Mouse (Mus musculus) forebrain, embryonic 15.5 days (tissue): ENCODE data around the gene Ddx47. TPM values are rescaled to one million over a fixed set of nuclear protein-coding genes. Genes with fewer than 3 reads are reported as not detected.

Source experiments
- ATAC-seq: fragments of 200-750 bp; cut with Nextera tagmentation; replicated peaks from 2 replicates; pipeline ENCODE4 v1.8.0; 2017; ENCODE audit warnings: mild to moderate bottlenecking, moderate TSS enrichment, moderate library complexity
- H3K27ac ChIP-seq: fragments of 300-500 bp; sonication (generic); replicated peaks from 2 replicates; pipeline ENCODE4 v1.5.1; 2015; ENCODE audit warnings: mild to moderate bottlenecking, inconsistent platforms
- H3K27me3 ChIP-seq: fragments of 300-500 bp; sonication (generic); 2 replicates; pipeline ENCODE4 v1.6.1; 2015; ENCODE audit warnings: inconsistent platforms
- H3K36me3 ChIP-seq: fragments of 300-500 bp; sonication (generic); 2 replicates; pipeline ENCODE4 v1.6.1; 2015; ENCODE audit warnings: mild to moderate bottlenecking, inconsistent platforms
- H3K4me1 ChIP-seq: fragments of 300-500 bp; sonication (generic); 2 replicates; pipeline ENCODE4 v1.6.1; 2015; ENCODE audit warnings: inconsistent platforms
- H3K4me2 ChIP-seq: fragments of 300-500 bp; sonication (generic); replicated peaks from 2 replicates; pipeline ENCODE4 v1.6.1; 2015; ENCODE audit warnings: mild to moderate bottlenecking, inconsistent platforms
- H3K4me3 ChIP-seq: fragments of 300-500 bp; sonication (generic); 2 replicates; pipeline ENCODE4 v1.5.1; 2015; ENCODE audit warnings: mild to moderate bottlenecking, inconsistent platforms
- H3K9ac ChIP-seq: fragments of 300-500 bp; sonication (generic); replicated peaks from 2 replicates; pipeline ENCODE4 v1.6.1; 2015; ENCODE audit warnings: mild to moderate bottlenecking, inconsistent platforms
- H3K9me3 ChIP-seq: fragments of 300-500 bp; sonication (generic); 2 replicates; pipeline ENCODE4 v1.6.1; 2016; ENCODE audit warnings: inconsistent platforms
- WGBS: fragments of 180-500 bp; shearing (Covaris S2); methylation state at CpG from one replicate; pipeline ENCODE4 v1.1.7; 2015; ENCODE audit warnings: mixed read lengths; 5-methylcytosine and 5-hydroxymethylcytosine counted together
- polyA plus RNA-seq: library from polyadenylated mRNA; unstranded; fragments of >200 nt; fragmentation: Nextera tagmentation; extraction: Ambion mirVana; gene quantifications from 2 replicates; pipeline ENCODE4 v1.2.1, GENCODE M21; 2015

Gene Ddx47
- polyA plus RNA-seq, 1 experiment from 2014 or later, result 91.8 TPM

GRCm38 (mm10) chr6:135019564-135019963 lies 8.2 kb downstream of the Ddx47 start:
- H3K27me3 ChIP-seq, result no peaks in the 10 kb centered on the region
- WGBS, result 92% methylated on average over 10 of the region's 10 CpGs
- H3K4me2 ChIP-seq, result no peak overlapping the region
- no peak overlapping the region for H3K9ac ChIP-seq
- ATAC-seq, result no peak
- no peaks in the 10 kb centered on the region for H3K4me1 ChIP-seq
- H3K4me3 ChIP-seq, result no peak overlapping the region
- no peak overlapping the region for H3K27ac ChIP-seq
- peaks cover 99% of the 10 kb centered on the region for H3K36me3 ChIP-seq
- no peaks in the 10 kb centered on the region for H3K9me3 ChIP-seq

DNA sequence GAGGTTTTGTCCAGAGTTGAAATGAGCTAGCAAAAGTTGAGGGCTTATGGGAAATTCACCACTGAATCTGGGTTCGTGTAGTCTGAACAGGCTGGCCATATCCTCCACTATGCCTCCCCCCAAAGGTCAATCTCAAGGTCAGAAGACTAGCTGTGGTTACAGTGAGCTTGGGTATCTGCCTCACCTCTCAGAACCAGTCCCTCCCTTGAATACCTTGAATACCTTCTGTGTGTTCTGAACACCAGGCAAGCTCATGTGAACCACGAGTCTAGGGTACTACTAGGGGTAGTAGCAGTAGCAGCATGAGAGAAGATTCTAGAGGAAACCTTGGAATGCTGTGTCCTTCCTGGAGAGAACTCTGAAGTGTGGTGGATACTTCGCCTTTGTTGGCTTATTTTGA lies 10.2 kb downstream of the Ddx47 start:
- Histone ChIP-seq H3K4me1 (no peaks in the 10 kb centered on the region), H3K4me3 (no peak overlapping the region), H3K4me2 (no peak overlapping the region), H3K27me3 (no peaks in the 10 kb centered on the region), H3K27ac (no peak overlapping the region), H3K36me3 (peaks cover 85% of the 10 kb centered on the region), H3K9me3 (no peaks in the 10 kb centered on the region), H3K9ac (no peak overlapping the region)
- WGBS, result 96% methylated on average over 3 of the region's 3 CpGs
- no peak for ATAC-seq

GRCm38 (mm10) chr6:135023379-135023778 lies 12.0 kb downstream of the Ddx47 start:
- peaks cover 68% of the 10 kb centered on the region for H3K36me3 ChIP-seq
- no peaks in the 10 kb centered on the region for H3K9me3 ChIP-seq
- no peak overlapping the region for H3K4me2 ChIP-seq
- no peaks in the 10 kb centered on the region for H3K4me1 ChIP-seq
- no peak overlapping the region for H3K4me3 ChIP-seq
- 92% methylated on average over 14 of the region's 14 CpGs for WGBS
- H3K27ac ChIP-seq, result no peak overlapping the region
- H3K9ac ChIP-seq, result no peak overlapping the region
- ATAC-seq, result no peak
- no peaks in the 10 kb centered on the region for H3K27me3 ChIP-seq

- Histone ChIP-seq H3K9ac (no peak overlapping the region), H3K4me1 (no peaks in the 10 kb centered on the region), H3K4me2 (no peak overlapping the region), H3K36me3 (peaks cover 53% of the 10 kb centered on the region), H3K27me3 (no peaks in the 10 kb centered on the region), H3K27ac (no peak overlapping the region), H3K4me3 (no peak overlapping the region), H3K9me3 (no peaks in the 10 kb centered on the region)
- no peak for ATAC-seq
- WGBS, result 95% methylated on average over 1 of the region's 1 CpGs
Observed at GRCm38 (mm10) chr6:135024781-135025420, 13.5 kb downstream of the Ddx47 start.

DNA sequence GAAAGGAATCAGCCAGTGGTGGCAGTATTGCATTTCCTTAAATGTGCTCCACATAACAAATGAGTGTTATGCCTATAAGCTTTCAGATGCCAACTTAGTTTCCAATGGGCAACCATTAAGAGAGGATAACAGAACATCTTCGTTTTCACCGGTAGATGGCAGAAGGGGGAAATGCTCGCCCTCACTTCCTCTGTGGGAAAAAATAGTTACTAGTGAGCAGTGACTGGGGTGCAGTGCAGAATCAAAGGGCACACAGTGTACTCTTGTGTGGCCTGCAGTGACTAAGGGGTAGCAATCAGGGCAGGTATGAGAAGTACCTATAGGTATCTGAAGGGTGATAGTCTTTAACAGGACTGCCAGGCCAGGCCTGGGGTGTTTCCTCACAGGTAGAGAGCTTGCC lies 14.8 kb downstream of the Ddx47 start:
- no peak overlapping the region for H3K4me3 ChIP-seq
- H3K27me3 ChIP-seq, result no peaks in the 10 kb centered on the region
- no peaks in the 10 kb centered on the region for H3K4me1 ChIP-seq
- no peak overlapping the region for H3K9ac ChIP-seq
- WGBS, result 8% methylated on average over 3 of the region's 3 CpGs
- H3K4me2 ChIP-seq, result no peak overlapping the region
- peaks cover 39% of the 10 kb centered on the region for H3K36me3 ChIP-seq
- peak; percentile 73 for ATAC-seq
- H3K27ac ChIP-seq, result no peak overlapping the region
- H3K9me3 ChIP-seq, result no peaks in the 10 kb centered on the region

DNA sequence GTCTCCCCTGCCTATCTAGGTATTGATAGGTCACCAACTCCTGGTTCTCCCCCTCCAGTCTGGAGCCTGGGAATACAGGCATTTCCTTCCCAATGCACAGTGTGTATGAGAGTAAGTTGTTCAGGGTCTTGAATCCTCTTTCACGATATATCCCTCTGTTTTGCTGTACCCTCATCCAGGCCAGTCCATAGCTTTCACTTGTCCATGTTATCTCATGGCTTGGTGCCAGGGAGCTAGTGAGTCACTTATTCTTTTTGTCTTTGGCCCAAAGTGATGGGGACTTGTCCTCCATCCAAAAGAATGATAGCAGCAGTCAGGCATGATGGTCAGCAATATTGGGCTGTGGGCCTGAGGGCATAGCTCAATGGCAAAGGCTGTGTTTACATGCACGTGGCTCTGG lies 15.3 kb downstream of the Ddx47 start:
- 88% methylated on average over 2 of the region's 2 CpGs for WGBS
- 0 out of 2 replicates have a peak, but pooled peaks have one; percentile 19 for ATAC-seq
- H3K9ac ChIP-seq, result no peak overlapping the region
- H3K9me3 ChIP-seq, result no peaks in the 10 kb centered on the region
- H3K27me3 ChIP-seq, result no peaks in the 10 kb centered on the region
- no peaks in the 10 kb centered on the region for H3K4me1 ChIP-seq
- peaks cover 34% of the 10 kb centered on the region for H3K36me3 ChIP-seq
- H3K4me2 ChIP-seq, result no peak overlapping the region
- H3K27ac ChIP-seq, result no peak overlapping the region
- no peak overlapping the region for H3K4me3 ChIP-seq

DNA sequence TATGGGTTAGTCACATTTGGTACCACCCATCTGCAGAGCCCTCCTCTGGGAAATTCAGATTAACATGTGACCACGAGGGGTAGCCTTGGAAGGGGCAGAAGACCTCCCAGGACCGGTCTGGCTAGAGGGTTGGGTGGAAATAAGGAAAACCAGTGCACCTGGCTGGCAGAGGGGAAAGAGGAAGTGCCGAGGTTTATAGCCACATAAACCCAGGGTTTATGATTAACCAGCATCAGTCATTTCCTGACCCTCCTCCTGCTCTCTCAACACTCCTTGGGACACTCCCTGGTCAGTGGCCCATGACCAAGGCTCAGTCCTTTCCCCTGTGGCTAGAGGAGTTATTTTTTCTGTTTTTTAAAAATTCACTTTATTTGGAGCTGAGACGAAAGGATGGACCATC lies 17.8 kb downstream of the Ddx47 start:
- Histone ChIP-seq H3K9me3 (no peaks in the 10 kb centered on the region), H3K27me3 (no peaks in the 10 kb centered on the region), H3K4me1 (no peaks in the 10 kb centered on the region), H3K9ac (no peak overlapping the region), H3K4me2 (no peak overlapping the region), H3K4me3 (no peak overlapping the region), H3K27ac (no peak overlapping the region), H3K36me3 (peaks cover 11% of the 10 kb centered on the region)
- 82% methylated on average over 4 of the region's 4 CpGs for WGBS
- no peak for ATAC-seq

- peaks cover 9% of the 10 kb centered on the region for H3K4me1 ChIP-seq
- H3K27me3 ChIP-seq, result no peaks in the 10 kb centered on the region
- no peak overlapping the region for H3K27ac ChIP-seq
- H3K4me3 ChIP-seq, result no peak overlapping the region
- no peak overlapping the region for H3K9ac ChIP-seq
- no peak overlapping the region for H3K4me2 ChIP-seq
- ATAC-seq, result no peak
- 14% methylated on average over 3 of the region's 3 CpGs for WGBS
- no peaks in the 10 kb centered on the region for H3K9me3 ChIP-seq
- H3K36me3 ChIP-seq, result no peaks in the 10 kb centered on the region
Observed at GRCm38 (mm10) chr6:135038674-135039073, 27.3 kb downstream of the Ddx47 start.

GRCm38 (mm10) chr6:135040275-135040871 lies 29.0 kb downstream of the Ddx47 start:
- H3K4me1 ChIP-seq, result peaks cover 9% of the 10 kb centered on the region
- H3K9ac ChIP-seq, result 0 out of 2 replicates have a peak overlapping the region, but pooled peaks have one; percentile 10
- ATAC-seq, result 0 out of 2 replicates have a peak, but pooled peaks have one; percentile 53
- H3K27ac ChIP-seq, result no peak overlapping the region
- peak overlapping the region; percentile 45 for H3K4me2 ChIP-seq
- H3K27me3 ChIP-seq, result no peaks in the 10 kb centered on the region
- no peaks in the 10 kb centered on the region for H3K9me3 ChIP-seq
- H3K4me3 ChIP-seq, result peak overlapping the region; percentile 25
- H3K36me3 ChIP-seq, result no peaks in the 10 kb centered on the region
- WGBS, result 3% methylated on average over 21 of the region's 21 CpGs

DNA sequence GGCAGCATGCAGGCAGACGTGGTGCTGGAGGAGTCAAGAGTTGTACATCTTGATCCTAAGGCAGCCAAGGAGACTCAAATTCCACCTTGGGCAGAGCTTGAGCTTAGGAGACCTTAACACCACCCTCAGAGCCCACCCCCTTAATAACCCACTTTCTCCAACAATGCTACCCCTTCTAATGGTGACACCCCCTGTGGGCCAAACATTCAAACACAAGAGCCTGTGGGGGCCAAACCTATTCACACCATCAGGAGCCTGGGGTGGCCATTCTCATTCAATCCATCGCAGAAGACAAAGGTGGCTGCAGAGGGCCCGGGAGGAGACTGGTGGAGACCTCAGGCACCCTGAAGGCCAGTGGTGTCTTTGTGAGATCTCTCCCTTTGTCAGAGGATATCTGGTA lies 30.5 kb downstream of the Ddx47 start:
- H3K36me3 ChIP-seq, result no peaks in the 10 kb centered on the region
- H3K9me3 ChIP-seq, result no peaks in the 10 kb centered on the region
- no peaks in the 10 kb centered on the region for H3K27me3 ChIP-seq
- no peak overlapping the region for H3K27ac ChIP-seq
- H3K4me2 ChIP-seq, result no peak overlapping the region
- no peak for ATAC-seq
- no peak overlapping the region for H3K4me3 ChIP-seq
- no peak overlapping the region for H3K9ac ChIP-seq
- peaks cover 9% of the 10 kb centered on the region for H3K4me1 ChIP-seq
- 36% methylated on average over 3 of the region's 3 CpGs for WGBS

GRCm38 (mm10) chr6:135047276-135047675 lies 35.9 kb downstream of the Ddx47 start:
- no peak overlapping the region for H3K27ac ChIP-seq
- ATAC-seq, result no peak
- no peak overlapping the region for H3K9ac ChIP-seq
- no peaks in the 10 kb centered on the region for H3K9me3 ChIP-seq
- H3K27me3 ChIP-seq, result no peaks in the 10 kb centered on the region
- H3K4me3 ChIP-seq, result no peak overlapping the region
- no peak overlapping the region for H3K4me2 ChIP-seq
- 75% methylated on average over 9 of the region's 9 CpGs for WGBS
- no peaks in the 10 kb centered on the region for H3K4me1 ChIP-seq
- no peaks in the 10 kb centered on the region for H3K36me3 ChIP-seq

GRCm38 (mm10) chr6:135048509-135048908 lies 37.1 kb downstream of the Ddx47 start:
- no peak overlapping the region for H3K4me3 ChIP-seq
- H3K9me3 ChIP-seq, result no peaks in the 10 kb centered on the region
- ATAC-seq, result no peak
- H3K27ac ChIP-seq, result no peak overlapping the region
- no peaks in the 10 kb centered on the region for H3K36me3 ChIP-seq
- WGBS, result 93% methylated on average over 6 of the region's 6 CpGs
- H3K4me2 ChIP-seq, result no peak overlapping the region
- no peaks in the 10 kb centered on the region for H3K4me1 ChIP-seq
- H3K9ac ChIP-seq, result no peak overlapping the region
- H3K27me3 ChIP-seq, result no peaks in the 10 kb centered on the region

DNA sequence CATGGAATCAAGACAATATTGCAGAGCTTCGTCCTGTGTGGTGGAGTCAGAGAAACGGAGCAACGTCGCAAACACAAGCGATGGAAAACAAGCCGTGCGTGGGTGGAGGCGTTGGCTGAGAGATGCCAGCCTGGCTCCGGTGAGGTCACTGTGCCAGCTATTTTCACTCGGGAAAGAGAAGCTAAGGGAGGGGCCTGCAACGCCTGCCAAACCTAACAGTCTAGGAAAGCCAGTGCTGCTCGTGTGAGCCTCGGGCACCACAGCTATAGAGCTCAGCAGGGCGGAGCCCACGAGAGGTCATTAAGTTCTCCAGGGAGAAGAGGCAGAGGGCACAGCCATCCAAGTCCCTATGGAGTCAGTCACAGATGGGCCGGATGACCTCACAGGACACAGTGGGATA lies 37.5 kb downstream of the Ddx47 start:
- H3K9ac ChIP-seq, result no peak overlapping the region
- 83% methylated on average over 16 of the region's 16 CpGs for WGBS
- no peak for ATAC-seq
- no peak overlapping the region for H3K27ac ChIP-seq
- H3K4me1 ChIP-seq, result no peaks in the 10 kb centered on the region
- no peak overlapping the region for H3K4me2 ChIP-seq
- no peak overlapping the region for H3K4me3 ChIP-seq
- H3K36me3 ChIP-seq, result no peaks in the 10 kb centered on the region
- no peaks in the 10 kb centered on the region for H3K9me3 ChIP-seq
- H3K27me3 ChIP-seq, result no peaks in the 10 kb centered on the region
